Mouse (Mus musculus): Measurements from ENCODE around the gene Mrps35. TPM values are rescaled to one million over a fixed set of nuclear protein-coding genes. Genes with fewer than 3 reads are reported as not detected.

The Mrps35 gene
- total RNA-seq, 2 experiments from 2014 or later, result 145 to 150 TPM

Other genes starting within 250 kb of the Mrps35 start
- gene Arntl2, start 246.7 kb upstream of the Mrps35 start, total RNA-seq (2021), result 1 to 10 TPM; 1.4 to 1.5 TPM
- under 1 TPM; 0.40 to 0.62 TPM for gene Smco2, start 192.7 kb upstream of the Mrps35 start, total RNA-seq (2021)
- 100 to 1,000 TPM in 1 of 2 experiments, 10 to 100 TPM in 1; 78.5 to 106 TPM for gene Ppfibp1, start 154.3 kb upstream of the Mrps35 start, total RNA-seq (2021)
- gene 1700034J05Rik, start 88.3 kb upstream of the Mrps35 start, total RNA-seq (2021), result not detected
- gene Rep15, start 10.2 kb upstream of the Mrps35 start, total RNA-seq (2021), result 1 to 10 TPM; 1.1 to 1.3 TPM
- gene Mansc4, start 44.3 kb downstream of the Mrps35 start, total RNA-seq (2021), result not detected
- gene Klhl42, start 48.6 kb downstream of the Mrps35 start, total RNA-seq (2021), result 1 to 10 TPM; 8.5 to 9.5 TPM
- 1 to 10 TPM; 1.2 TPM for gene Pthlh, start 221.4 kb downstream of the Mrps35 start, total RNA-seq (2021)

Measured in heart, postnatal 10 days (tissue).